Mouse (Mus musculus): Measurements from ENCODE around the gene Pla2g2e. TPM values are rescaled to one million over a fixed set of nuclear protein-coding genes. Genes with fewer than 3 reads are reported as not detected.
"Not testable (repeated sequence)": the region's sequence is repeated elsewhere in the genome, so short reads cannot be mapped to it uniquely, and the experiment has no call there.

The Pla2g2e gene
- total RNA-seq (2015) (not detected in 2 replicates), total RNA-seq (2017) (not detected in 2 replicates)

DNA sequence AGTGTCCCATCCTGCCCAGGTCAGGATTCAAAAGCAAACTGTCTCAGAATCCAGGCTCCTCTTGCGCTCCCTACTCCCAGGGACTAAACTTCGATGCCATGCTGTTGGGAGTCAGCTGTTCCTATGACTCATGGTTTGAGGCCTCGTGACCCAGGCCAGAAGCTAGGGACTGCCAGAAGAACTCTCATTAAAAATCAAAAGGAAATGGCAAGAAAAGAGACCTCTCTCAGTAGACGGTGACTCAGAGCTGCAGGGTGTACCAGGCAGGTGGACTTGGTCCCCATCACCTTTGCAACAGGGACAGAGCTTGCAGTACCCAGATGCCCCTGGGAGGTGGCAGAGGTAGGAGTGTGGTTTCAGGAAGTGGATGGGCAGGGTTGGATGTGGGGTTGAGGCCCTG is at the start of gene Pla2g2e:
TSS of gene Pla2g2e (plus strand) at position 212 of the 400 bp plus-strand sequence.
- no peak for ATAC-seq (replicated peaks; ENCODE audit: poor library complexity)

DNA sequence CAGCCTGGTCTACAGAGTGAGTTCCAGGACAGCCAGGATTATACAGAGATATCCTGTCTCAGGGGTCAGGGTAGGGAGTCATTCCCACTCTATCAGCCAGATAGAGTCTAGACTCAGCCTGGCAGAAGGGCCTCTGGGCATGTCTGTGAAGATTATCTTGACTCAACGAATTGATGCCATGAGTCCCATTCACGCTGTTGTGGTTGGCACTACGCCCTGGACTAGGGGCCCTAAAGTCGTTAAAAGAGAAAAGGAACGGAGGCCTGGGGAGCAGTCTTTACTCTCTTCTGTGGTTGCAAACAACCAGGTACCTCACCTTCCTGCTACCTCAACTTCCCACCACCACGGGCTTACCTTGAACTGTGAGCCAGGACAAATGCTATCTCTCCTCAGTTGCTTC is 37.9 kb upstream of the Pla2g2e start:
- ATAC-seq (replicated peaks; ENCODE audit: poor library complexity): no peak

DNA sequence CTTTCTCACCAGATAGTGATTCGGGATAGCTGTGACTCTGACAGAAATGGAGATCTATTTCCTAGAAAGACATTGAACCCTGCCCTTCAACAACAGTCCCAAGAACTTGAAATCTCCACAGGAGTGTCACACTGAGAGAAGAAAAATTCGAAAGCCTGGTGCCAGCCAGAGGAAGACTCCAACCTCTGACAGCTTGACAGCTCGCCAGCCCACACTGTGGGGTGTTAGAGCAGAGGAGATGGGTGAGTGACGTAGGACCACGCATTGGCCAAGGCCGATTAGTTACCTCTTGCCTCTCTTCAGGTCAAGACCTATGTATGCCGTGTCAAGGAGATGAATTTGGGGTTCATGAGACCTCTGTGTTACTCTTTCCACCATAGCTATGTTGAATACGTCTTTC is 37.0 kb upstream of the Pla2g2e start:
- ATAC-seq (replicated peaks; ENCODE audit: poor library complexity): no peak

DNA sequence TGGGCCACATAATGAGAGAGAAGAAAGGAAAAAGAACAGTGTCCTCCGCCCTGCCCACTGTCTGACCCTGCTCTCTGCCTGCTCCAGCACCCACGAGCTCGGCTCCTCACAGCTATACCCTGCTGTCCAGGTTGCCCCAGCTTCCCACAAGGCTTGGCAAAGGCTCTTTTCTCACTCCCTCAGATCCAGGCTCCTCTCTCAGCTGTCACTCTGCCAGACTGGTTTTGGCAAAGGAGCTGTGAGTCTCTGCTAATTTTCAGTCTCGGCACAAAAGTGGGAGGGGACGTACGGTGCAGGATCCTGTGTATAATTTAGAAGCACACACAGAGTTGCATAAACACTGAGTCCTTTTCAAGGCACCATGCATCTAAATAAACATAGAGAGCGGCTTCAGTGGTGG is 36.4 kb upstream of the Pla2g2e start:
- ATAC-seq (replicated peaks; ENCODE audit: poor library complexity): no peak

DNA sequence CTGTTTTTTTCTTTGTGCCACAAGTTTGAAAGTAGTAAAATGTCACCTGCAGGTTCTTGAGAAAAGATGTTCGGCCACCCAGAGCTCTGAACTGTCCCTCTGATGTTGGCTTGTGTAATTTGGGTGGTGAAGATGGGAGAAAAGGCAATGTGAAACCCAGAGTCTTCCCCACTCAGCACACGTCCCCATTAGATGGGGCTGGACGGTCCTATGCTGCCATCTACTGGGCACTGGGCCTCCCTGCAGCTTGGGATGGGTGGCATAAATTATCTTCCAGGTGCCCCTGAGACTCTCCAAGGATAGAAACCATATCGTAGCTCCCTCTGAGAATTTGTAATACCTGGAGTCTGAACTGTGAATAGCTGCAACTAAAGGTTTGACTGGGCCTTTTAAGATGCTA is 26.3 kb upstream of the Pla2g2e start:
- ATAC-seq (replicated peaks; ENCODE audit: poor library complexity): peak; percentile 97

DNA sequence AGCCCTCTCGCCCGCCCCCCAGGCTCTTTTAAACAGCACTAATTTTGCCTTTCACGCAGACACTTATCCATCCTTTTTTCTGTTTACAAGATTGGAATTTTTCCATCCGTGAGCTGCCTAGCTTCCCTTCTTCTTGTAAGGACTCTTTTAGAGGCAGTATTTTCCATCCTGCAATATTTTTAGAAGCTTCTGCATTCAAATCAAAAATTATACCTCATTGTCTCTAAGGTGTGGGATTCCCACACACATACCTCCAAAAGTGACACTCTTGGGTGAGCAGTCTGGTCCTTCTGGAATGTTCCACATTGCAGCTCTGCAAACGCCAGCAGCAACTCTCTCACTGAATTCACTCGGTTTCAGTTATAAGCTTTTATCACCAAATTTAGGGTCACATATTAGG is 24.8 kb upstream of the Pla2g2e start:
- ATAC-seq (replicated peaks; ENCODE audit: poor library complexity): no peak

DNA sequence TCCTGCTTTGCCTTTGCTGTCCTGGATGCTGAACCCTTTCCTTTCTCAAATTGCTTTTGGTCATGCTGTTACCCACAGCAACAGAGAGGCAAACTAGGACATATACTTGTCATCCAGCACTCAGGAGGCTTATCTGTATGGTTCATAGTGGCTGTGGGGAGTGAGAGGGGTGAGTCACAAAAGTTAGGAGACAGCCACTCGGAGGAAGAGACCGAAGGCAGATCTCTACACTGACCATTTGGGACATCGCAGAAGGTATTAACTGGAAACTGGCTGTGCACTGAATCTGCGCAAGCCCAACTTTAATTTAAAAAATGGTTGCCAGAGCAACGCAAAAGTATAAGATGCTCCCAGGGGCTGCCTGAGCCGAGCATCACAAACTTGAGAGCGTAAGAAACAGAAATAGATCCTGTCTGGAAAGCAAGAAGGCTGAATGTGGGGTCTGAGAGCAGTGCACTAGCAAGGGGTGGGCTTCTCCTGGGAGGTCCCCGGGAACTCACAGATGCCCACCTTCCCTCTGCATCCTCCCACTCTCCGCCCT is 22.6 kb upstream of the Pla2g2e start:
- ATAC-seq (replicated peaks; ENCODE audit: poor library complexity): no peak

DNA sequence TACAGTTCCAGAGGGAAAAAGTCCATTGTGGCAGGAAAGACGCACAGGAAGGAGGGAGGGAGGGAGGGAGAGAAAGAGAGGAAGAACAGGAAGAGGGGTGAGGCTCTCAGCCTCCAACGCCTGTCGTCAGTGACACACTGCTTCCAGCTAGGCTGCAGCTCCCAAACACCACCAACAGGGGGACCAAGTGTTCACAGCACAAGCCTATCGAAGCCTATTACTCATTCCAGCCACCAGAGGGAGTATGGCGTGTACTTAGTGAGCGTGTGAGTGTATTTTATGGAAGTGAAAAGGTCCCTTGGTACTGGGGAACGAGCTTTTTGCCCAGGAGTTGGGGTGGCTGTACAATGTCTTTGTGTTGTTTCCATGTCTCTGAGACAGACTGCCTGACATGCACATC is 21.3 kb upstream of the Pla2g2e start:
- ATAC-seq (replicated peaks; ENCODE audit: poor library complexity): peak; percentile 96

DNA sequence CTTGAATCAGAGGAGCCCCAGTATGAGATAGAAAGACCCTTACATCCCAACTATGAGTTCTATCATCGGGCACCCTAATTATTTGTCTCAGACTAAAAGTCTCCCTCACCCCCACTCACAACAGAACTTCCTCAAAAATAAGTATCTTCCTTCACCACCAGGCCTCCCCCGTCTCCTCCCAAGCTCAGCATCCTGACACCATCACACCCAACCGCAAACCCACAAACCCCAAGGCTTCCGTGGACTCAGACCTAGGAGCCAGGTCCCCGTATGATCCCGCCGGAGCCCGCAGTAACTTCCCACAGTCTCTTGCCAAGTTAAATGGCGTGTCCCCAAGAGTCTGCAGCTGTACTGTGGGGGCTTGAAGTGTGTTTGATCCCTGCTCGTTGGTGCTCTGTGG is 20.2 kb upstream of the Pla2g2e start:
- ATAC-seq (replicated peaks; ENCODE audit: poor library complexity): peak; percentile 33; the same call in 1 of the 2 replicates

DNA sequence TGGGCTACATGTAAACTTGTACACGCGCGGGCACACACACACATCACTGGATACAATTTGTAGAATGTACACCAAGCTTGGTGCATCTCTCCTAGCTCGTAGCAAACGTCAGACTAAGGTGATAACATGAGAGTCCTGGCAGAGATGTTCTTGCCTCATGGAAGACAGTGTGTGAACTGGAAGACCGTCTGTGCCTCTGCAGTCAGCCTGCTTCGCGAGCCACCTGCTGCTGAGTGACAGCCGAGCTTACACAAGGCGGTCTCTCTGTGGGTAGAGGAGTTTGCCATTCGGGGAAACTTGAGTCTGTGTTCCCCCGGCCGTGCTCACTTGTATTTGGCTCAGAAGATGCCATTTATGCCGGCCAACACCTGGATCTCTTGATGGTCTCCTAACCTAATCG is 19.3 kb upstream of the Pla2g2e start:
- ATAC-seq (replicated peaks; ENCODE audit: poor library complexity): no peak

DNA sequence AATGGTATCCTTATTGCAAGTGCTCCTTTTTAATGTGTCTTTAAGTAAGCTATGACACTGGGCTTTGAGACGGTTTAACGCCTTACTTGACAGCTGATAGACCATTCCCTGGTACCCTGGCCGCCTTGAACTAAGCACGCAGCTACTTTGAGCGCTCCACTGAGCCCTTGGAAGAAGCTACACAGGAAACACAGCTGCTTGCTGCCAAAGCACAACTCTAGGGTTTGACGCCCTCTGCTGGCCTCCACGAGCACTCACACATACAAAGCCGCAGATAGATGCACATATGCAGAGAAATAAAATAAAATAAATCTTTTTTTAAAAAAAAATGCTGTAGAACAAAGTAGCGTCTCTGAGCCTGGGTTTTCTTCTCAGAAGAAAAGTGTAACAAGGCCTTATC is 18.5 kb upstream of the Pla2g2e start:
- ATAC-seq (replicated peaks; ENCODE audit: poor library complexity): no peak

DNA sequence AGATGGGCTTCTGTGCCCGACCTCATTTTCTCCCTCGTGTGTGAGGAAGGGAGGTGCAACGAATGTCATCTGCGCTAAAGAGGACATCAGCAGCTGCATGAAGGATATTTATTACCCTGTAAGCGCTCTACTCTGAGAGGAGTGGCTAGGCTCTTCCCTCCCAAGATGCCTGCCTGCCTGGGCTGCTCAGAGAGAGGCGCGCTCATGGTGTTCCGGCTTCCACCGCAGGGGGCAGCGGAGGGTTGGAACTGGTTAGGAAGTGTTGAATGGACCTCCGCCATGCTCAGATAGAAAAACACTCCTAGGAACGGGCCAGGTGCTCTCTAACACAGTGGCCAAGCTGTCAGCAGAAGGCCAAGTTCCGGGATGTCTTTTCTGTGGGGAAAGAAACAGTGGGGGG is 18.0 kb upstream of the Pla2g2e start:
- peak; percentile 77 for ATAC-seq (replicated peaks; ENCODE audit: poor library complexity)

DNA sequence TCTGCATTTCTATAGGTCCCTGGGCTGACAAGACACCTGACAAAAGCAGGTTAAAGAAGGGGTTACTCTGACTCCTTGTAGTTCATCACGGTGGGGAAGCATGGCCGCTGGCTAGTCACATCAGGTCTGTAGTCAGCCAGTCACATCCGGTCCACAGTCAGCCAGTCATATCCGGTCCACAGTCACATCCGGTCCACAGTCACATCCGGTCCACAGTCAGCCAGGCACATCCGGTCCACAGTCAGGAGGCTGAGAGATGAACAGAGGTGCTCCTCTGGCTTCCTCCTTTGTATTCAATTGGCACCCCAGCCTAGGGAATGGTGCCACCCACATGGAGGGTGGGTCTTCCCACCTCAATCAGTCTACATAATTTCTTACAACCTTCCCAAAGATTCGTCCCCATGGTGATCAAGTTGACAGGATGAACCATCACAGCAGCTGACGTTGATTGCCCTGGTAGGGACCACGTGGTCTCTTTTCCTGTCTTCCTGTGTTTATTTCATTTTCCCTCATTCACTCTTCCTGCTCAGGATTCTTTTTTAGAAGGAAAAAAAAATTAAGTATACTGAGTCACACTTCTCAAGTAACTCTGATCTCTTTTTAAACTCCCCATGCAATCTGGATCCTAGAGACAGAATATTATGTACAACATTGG is 14.3 kb upstream of the Pla2g2e start, which contains the start of gene Pla2g5:
TSS of gene Pla2g5 (minus strand) at position 139 of the 655 bp plus-strand sequence.
- no peak for ATAC-seq (replicated peaks; ENCODE audit: poor library complexity)

DNA sequence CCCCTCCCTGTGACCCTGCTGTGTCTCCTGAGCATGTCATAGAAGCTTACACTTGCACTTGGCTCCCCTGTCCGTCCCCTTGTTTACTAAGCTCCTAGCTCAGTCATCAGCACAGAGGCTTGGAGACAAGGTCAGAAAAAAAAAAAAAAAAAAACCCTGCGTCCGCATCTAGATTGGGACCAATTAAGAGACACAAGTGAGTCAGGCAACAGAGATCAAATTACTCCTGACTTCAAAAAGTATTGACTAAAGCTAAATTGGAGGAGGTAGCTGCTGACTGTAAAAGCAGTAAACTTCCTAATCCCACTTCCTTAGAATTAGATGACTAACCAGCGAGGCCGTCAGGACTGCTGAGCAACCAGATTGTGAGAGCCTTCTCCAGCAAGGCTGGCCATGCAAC is 12.7 kb upstream of the Pla2g2e start:
- ATAC-seq (replicated peaks; ENCODE audit: poor library complexity): no peak

DNA sequence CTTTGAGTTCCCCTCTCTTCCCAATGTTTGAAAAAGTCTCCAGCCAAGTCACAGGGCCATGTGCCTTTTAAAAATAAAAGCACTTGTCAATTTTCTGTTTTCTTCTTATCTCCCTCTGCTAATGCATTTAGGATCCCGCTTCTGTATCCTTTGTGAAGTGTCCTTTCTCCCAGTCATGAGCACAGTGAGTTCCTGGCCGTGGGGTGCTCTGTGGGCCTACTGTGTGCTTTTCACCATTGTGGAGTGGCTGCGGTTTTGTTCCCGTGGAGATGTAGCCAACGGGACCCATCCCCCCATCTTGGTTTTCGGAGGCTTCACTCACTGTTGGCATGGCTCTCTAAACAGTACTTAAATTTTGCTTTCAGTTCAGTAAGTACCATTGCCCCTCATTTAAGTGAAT is 11.8 kb upstream of the Pla2g2e start:
- ATAC-seq (replicated peaks; ENCODE audit: poor library complexity): no peak

DNA sequence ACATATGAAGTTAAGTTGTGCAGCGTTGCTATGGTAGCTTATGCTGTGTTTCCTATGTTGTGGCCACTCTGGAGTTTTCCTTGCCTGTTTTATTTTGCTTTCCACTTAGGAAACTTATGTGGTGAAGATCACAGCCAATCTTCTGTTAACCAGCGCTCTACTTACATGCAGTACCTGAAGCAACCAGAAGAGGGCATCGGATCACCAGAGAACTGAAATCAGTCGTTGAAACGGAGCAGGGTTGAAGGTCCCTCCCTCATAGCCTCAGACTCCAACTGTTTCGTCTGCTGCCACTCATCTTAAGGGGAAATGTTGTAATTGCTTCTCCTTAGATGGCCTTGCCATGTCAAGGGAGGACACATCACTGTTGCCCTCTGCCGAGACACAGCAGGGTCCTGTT is 11.3 kb upstream of the Pla2g2e start:
- peak; percentile 89 for ATAC-seq (replicated peaks; ENCODE audit: poor library complexity)

DNA sequence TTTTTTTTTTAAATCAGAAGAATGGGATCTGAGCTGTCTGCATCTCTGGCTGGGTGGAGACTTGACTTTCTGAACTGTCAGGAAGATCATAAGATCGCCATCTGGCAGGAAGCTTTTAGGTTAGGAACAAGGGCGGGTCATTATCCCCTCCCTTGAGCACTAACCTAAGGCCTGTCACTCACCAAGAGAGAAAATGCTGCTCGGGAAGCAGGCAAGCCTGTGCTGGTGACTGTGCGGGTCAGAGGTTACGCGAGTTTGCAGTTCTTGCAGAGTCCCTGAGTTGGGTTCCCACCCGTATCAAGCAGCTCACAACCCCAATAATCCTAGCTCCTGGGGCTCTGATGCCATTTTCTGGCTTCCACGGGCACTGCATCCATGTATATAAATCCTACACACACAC is 9.1 kb upstream of the Pla2g2e start:
- ATAC-seq (replicated peaks; ENCODE audit: poor library complexity): no peak

DNA sequence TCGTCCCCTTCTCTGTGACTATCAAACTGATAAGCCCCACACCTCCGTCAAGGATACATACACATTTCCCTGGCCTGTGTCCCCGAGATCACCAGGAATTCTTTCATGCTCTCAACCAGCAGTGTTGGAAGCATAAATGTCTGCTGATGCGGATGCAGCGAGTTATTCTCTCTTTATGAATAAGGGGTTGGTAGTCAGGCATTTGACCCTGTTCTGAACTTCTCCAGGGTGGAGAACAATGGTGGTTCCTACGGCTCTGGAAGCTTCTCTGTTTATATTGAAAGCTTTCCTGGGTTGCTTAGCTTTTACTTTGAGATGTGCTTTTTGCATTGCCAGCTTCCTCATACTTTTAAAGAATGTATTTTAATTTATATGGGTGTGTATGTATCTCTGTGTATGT is 3.9 kb upstream of the Pla2g2e start, which contains the start of gene Gm13030:
TSS of gene Gm13030 (minus strand) at position 101 of the 400 bp plus-strand sequence.
- ATAC-seq (replicated peaks; ENCODE audit: poor library complexity): no peak

DNA sequence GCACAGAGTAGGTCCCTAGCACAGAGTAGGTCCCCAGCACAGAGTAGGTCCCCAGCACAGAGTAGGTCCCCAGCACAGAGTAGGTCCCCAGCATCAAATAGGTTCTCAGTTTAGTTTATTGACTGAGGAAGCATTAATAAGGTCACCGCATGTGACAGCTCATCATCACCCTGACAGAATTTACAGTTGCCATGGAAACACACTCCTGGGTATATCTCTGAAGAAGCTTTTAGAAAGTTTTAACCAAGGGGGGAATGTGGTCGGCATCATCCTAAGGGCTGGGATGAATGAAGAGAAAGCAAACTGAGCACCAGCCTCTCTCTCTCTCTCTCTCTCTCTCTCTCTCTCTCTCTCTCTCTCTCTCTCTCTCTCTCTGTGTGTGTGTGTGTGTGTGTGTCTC is 2.5 kb upstream of the Pla2g2e start:
- not testable (repeated sequence) for ATAC-seq (replicated peaks; ENCODE audit: poor library complexity)

DNA sequence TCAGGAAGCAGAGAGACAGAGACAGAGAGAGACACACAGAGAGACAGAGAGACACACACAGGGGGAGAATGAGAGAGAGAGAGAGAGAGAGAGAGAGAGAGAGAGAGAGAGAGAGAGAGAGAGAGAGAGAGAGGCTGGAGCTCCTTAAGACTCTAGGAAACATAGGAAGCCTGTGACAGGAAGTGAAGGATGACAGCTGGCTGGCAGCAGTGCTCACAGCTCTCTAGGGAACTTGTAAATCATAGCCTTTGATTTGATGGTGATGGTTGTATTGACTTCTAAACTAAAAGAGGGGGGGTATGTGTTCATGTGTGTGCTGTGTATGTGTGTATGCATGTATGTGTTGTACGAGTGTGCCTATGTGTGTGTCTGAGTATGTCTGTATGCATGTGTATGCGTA is 1.8 kb upstream of the Pla2g2e start:
- ATAC-seq (replicated peaks; ENCODE audit: poor library complexity): no peak

DNA sequence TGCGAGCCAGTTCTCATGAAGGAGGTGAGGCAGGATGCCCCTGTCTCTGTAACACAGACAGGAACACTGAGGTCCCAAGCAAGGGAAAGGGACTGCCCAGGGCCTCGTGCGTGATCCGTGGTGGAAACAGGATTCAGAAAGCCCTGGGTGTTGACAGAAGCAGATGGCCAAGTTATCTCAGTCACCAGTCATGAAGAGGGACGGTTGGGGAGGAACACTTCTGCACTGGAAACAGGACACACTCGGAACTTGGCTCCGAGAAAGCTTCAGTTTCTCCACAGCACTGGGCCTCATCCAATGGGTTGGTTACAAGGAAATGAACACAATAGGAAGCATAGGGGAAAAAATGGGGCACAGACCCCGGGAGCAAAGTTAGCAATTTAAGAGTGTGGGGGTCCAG is 1.0 kb downstream of the Pla2g2e start:
- ATAC-seq (replicated peaks; ENCODE audit: poor library complexity): no peak

DNA sequence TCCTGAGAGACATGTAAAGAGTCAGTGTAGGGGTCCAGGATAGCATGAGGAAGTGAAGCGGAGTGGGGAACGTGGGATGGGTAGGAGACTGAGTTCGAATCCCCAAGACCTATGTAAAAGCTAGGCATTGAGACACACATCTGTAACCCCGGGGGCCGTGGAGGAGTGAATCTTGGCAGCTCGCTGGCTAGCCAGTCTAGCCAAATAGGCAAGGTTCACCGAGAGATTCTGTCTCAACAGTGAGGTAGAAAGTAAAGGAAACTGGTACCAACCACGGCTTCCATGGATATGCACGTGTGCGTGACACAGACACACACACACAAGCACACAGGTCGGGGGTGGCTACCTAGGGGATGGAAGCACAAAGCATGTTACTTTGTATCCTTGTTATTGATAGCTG is 2.1 kb downstream of the Pla2g2e start:
- ATAC-seq (replicated peaks; ENCODE audit: poor library complexity): no peak

Data from megakaryocyte progenitor cell, adult 5-6 weeks (primary cell).